Comparison of ENCODE assay signal across 35 mouse cellular contexts in the genomic region with DNA sequence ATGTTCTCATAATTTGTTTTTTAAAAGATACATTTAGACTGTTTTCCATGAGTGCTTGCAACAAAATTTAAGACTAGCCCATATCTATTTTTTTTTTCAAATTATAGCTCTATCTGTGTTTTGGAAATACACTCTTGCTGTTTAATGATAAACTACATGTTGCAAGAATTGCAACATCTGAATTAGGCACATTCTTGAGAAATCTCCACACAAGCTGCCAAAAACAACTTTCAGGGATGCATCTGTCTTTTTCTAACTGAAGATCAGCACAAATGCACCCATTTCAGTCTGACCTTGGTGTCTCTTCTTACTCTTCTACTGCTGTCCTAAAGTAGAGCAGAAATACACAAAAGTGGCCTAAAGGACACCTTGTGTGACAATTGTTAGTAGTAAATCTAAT. TPM values are rescaled to one million over a fixed set of nuclear protein-coding genes. Genes with fewer than 3 reads are reported as not detected.
A peak's percentile ranks its signal among the peaks of the same experiment; 100 is the strongest.
DNase-seq lines count a peak whose midpoint lies in the region; ATAC-seq and TF ChIP-seq lines count a peak whose summit lies in the region.
"Had no signal": no experiment of that assay in that cellular context is flagged by ENCODE, and none has a peak within 500 bp of the region (broad histone marks: within the 10 kb centered on the region; RNA-seq: fewer than 3 reads in every experiment).

No protein-coding gene starts in this region.

- no peaks in the 10 kb centered on the region for H3K9me3 ChIP-seq in lung, postnatal 0 days (ENCODE audit: low read length)
- no peaks in the 10 kb centered on the region for H3K9me3 ChIP-seq in hindbrain, embryonic 11.5 days (ENCODE audit: control insufficient read depth, low read length)
- H3K9me3 ChIP-seq: embryonic facial prominence, embryonic 12.5 days; hindbrain, embryonic 10.5 days; limb, embryonic 12.5 days; liver, embryonic 13.5 days; lung, embryonic 15.5 days; neural tube, embryonic 12.5 days had no signal

- no peaks in the 10 kb centered on the region for H3K36me3 ChIP-seq in kidney, adult 2 months (ENCODE audit: control insufficient read depth, insufficient read depth, low read length)
- H3K36me3 ChIP-seq in lung, postnatal 0 days (ENCODE audit: insufficient read depth, low read length), result no peaks in the 10 kb centered on the region
- no peaks in the 10 kb centered on the region for H3K36me3 ChIP-seq in hindbrain, embryonic 11.5 days (ENCODE audit: control insufficient read depth, insufficient read depth, low read length)
- H3K36me3 ChIP-seq: embryonic facial prominence, embryonic 12.5 days; hindbrain, embryonic 10.5 days; limb, embryonic 12.5 days; liver, embryonic 13.5 days; lung, embryonic 15.5 days; neural tube, embryonic 12.5 days had no signal

- H3K4me2 ChIP-seq in lung, postnatal 0 days (replicated peaks; ENCODE audit: low read depth, low read length), result no peak overlapping the region
- no peak overlapping the region for H3K4me2 ChIP-seq in hindbrain, embryonic 11.5 days (replicated peaks; ENCODE audit: low read depth, low read length)
- H3K4me2 ChIP-seq: embryonic facial prominence, embryonic 12.5 days; limb, embryonic 12.5 days; liver, embryonic 13.5 days; lung, embryonic 15.5 days; midbrain, embryonic 11.5 days; neural tube, embryonic 12.5 days had no signal

- peaks cover 2% of the 10 kb centered on the region; the same call in 1 of the 2 replicates for H3K4me1 ChIP-seq in kidney, adult 2 months (ENCODE audit: control insufficient read depth, insufficient read depth, low read length)
- no peaks in the 10 kb centered on the region for H3K4me1 ChIP-seq in lung, postnatal 0 days (ENCODE audit: insufficient read depth, low read depth, low read length)
- H3K4me1 ChIP-seq in lung, adult 2 months (ENCODE audit: control insufficient read depth, insufficient read depth, low read length), result no peaks in the 10 kb centered on the region
- no peaks in the 10 kb centered on the region for H3K4me1 ChIP-seq in hindbrain, embryonic 11.5 days (replicated peaks; ENCODE audit: control insufficient read depth, insufficient read depth, low read length)
- H3K4me1 ChIP-seq: embryonic facial prominence, embryonic 12.5 days; hindbrain, embryonic 10.5 days; limb, embryonic 12.5 days; liver, embryonic 13.5 days; lung, embryonic 15.5 days; neural tube, embryonic 12.5 days had no signal

- TF ChIP-seq EP300 in lung, postnatal 0 days (IDR thresholded peaks at IDR 0.05), result peak; percentile 71; the same call in 1 of the 2 replicates

- TF ChIP-seq CTCF in kidney, adult 2 months (conservative IDR thresholded peaks at IDR 0.05; ENCODE audit: insufficient read depth, insufficient read length, low read depth, low read length), result no peak
- TF ChIP-seq CTCF in lung, postnatal 0 days (IDR thresholded peaks at IDR 0.05), result no peak
- no peak for TF ChIP-seq CTCF in lung, adult 2 months (IDR thresholded peaks at IDR 0.05; ENCODE audit: insufficient read depth, low read length)

- no peak overlapping the region for H3K9ac ChIP-seq in lung, postnatal 0 days (replicated peaks; ENCODE audit: low read depth)
- no peak overlapping the region for H3K9ac ChIP-seq in hindbrain, embryonic 11.5 days (ENCODE audit: low read depth, low read length)
- H3K9ac ChIP-seq: embryonic facial prominence, embryonic 12.5 days; limb, embryonic 12.5 days; liver, embryonic 13.5 days; lung, embryonic 15.5 days; neural tube, embryonic 12.5 days had no signal

- peak; percentile 14 for DNase-seq in adrenal gland, postnatal 10 days
- no peak for DNase-seq in adrenal gland, adult 8-10 months
- peak; percentile 52 for DNase-seq in kidney, adult 2 months
- DNase-seq in kidney, postnatal 14 days, result no peak
- DNase-seq in lung, postnatal 0 days (ENCODE audit: low spot score), result peak; percentile 70
- no peak for DNase-seq in lung, adult 2 months
- DNase-seq in lung, postnatal 36 days, result peak; percentile 46
- DNase-seq in hindbrain, embryonic 11.5 days (ENCODE audit: low spot score), result no peak
- DNase-seq: cerebellum, adult 11 months; cerebellum, adult 9-11 months; embryo, embryonic 11 days; gastrocnemius, postnatal 14 days; heart, adult 11 months; heart, postnatal 14 days; kidney, postnatal 10 days; liver, embryonic 13.5 days; right cerebral cortex, adult 18-20 months; spleen, adult 18-20 months; thymus, postnatal 14 days had no signal

- no peak for TF ChIP-seq POLR2A in kidney, adult 2 months (IDR thresholded peaks at IDR 0.05; ENCODE audit: low read depth, low read length)
- TF ChIP-seq POLR2A in lung, adult 2 months (IDR thresholded peaks at IDR 0.05; ENCODE audit: borderline replicate concordance, extremely low read depth, low read depth, low read length), result no peak

- H3K27me3 ChIP-seq in kidney, adult 2 months (replicated peaks; ENCODE audit: control insufficient read depth, insufficient read depth, low read length), result no peaks in the 10 kb centered on the region
- H3K27me3 ChIP-seq in lung, postnatal 0 days (replicated peaks; ENCODE audit: insufficient read depth, low read length), result no peaks in the 10 kb centered on the region
- H3K27me3 ChIP-seq in hindbrain, embryonic 11.5 days (ENCODE audit: control insufficient read depth, insufficient read depth, low read length), result no peaks in the 10 kb centered on the region
- H3K27me3 ChIP-seq: embryonic facial prominence, embryonic 12.5 days; limb, embryonic 12.5 days; liver, embryonic 13.5 days; lung, embryonic 15.5 days; neural tube, embryonic 12.5 days had no signal

- H3K27ac ChIP-seq in kidney, adult 2 months (ENCODE audit: insufficient read depth, low read depth, low read length), result no peak overlapping the region
- H3K27ac ChIP-seq in lung, postnatal 0 days (ENCODE audit: low read length), result no peak overlapping the region
- H3K27ac ChIP-seq in hindbrain, embryonic 11.5 days (ENCODE audit: low read depth, low read length), result no peak overlapping the region
- H3K27ac ChIP-seq: embryonic facial prominence, embryonic 12.5 days; hindbrain, embryonic 10.5 days; limb, embryonic 12.5 days; liver, embryonic 13.5 days; lung, embryonic 15.5 days; neural tube, embryonic 12.5 days had no signal

- no peak overlapping the region for H3K4me3 ChIP-seq in kidney, adult 2 months (ENCODE audit: insufficient read depth, low read depth, low read length)
- H3K4me3 ChIP-seq in lung, postnatal 0 days (ENCODE audit: low read depth, low read length), result no peak overlapping the region
- no peak overlapping the region for H3K4me3 ChIP-seq in lung, adult 2 months (replicated peaks; ENCODE audit: extremely low read depth, low read depth, low read length)
- no peak overlapping the region for H3K4me3 ChIP-seq in hindbrain, embryonic 11.5 days (ENCODE audit: low read depth, low read length)
- H3K4me3 ChIP-seq: embryonic facial prominence, embryonic 12.5 days; hindbrain, embryonic 10.5 days; limb, embryonic 12.5 days; liver, embryonic 13.5 days; lung, embryonic 15.5 days; neural tube, embryonic 12.5 days had no signal

- ATAC-seq in lung, postnatal 0 days, result no peak
- no peak for ATAC-seq in hindbrain, embryonic 11.5 days (ENCODE audit: low FRiP score)
- ATAC-seq: forebrain, embryonic 14.5 days; hindbrain, embryonic 16.5 days; midbrain, embryonic 16.5 days had no signal

RNA-seq across cellular contexts. Expression of gene Gc, which starts 1.9 kb away (rescaled TPM):
- 100 to 1,000 TPM; 349 to 867 TPM for total RNA-seq in adrenal gland, postnatal 10 days (2021)
- 1 to 10 TPM in 2 of 4 experiments, under 1 TPM in 1, not detected in 1; 0.31 to 4.0 (median 1.4) TPM for total RNA-seq in adrenal gland, adult 8-10 months (2022)
- polyA plus RNA-seq in kidney, adult 2 months (2012; rRNA removed), result 60.3 and 71.6 TPM in 2 replicates
- 1.4 and 1.5 TPM in 2 replicates for polyA plus RNA-seq in lung, postnatal 0 days (2015; fragmentation: Nextera tagmentation; extraction: Ambion mirVana)
- polyA plus RNA-seq in lung, adult 2 months (2012; rRNA removed), result 0.53 and 1.7 TPM in 2 replicates
- 0.35 TPM in 1 of 2 replicates, not detected in the other for polyA plus RNA-seq in hindbrain, embryonic 11.5 days (2014; fragmentation: Nextera tagmentation; extraction: Ambion mirVana)
- total RNA-seq: gastrocnemius, postnatal 14 days; heart, postnatal 14 days; layer of hippocampus, postnatal 10 days; left cerebral cortex, adult 18-20 months; left cerebral cortex, postnatal 25 days; megakaryocyte, adult 5-6 weeks; MEL had no signal
- polyA plus RNA-seq: embryonic facial prominence, embryonic 12.5 days; forebrain, embryonic 14.5 days; heart, embryonic 14.5 days; hindbrain, embryonic 10.5 days; limb, embryonic 12.5 days; midbrain, embryonic 11.5 days; neural tube, embryonic 12.5 days; urinary bladder, adult 2 months had no signal

Comparison
In these comparisons a context has a peak if more than half of its experiments do, and no peak if none do; other contexts are left out.
1. DNase-seq: peak in adrenal gland, postnatal 10 days (single experiment), kidney, adult 2 months (single experiment), lung, postnatal 0 days (single experiment) and lung, postnatal 36 days (single experiment); none in adrenal gland, adult 8-10 months (single experiment), kidney, postnatal 14 days (single experiment), lung, adult 2 months (single experiment) and hindbrain, embryonic 11.5 days (single experiment).
2. RNA of gene Gc, which starts 1.9 kb away (polyA plus RNA-seq): 60.3 to 71.6 TPM in kidney, adult 2 months; 0.53 to 1.7 TPM in lung, adult 2 months, 1.4 to 1.5 TPM in lung, postnatal 0 days and 0.35 TPM in hindbrain, embryonic 11.5 days; every median in the first group is over 10 times any median in the second.